Mouse (Mus musculus): Measurements from ENCODE around the gene Amotl1. TPM values are rescaled to one million over a fixed set of nuclear protein-coding genes. Genes with fewer than 3 reads are reported as not detected.
"Not testable (repeated sequence)": the region's sequence is repeated elsewhere in the genome, so short reads cannot be mapped to it uniquely, and the experiment has no call there.

Amotl1 gene
- polyA plus RNA-seq (2015; fragmentation: Nextera tagmentation; extraction: Ambion mirVana): 6.6 and 7.9 TPM in 2 replicates

DNA sequence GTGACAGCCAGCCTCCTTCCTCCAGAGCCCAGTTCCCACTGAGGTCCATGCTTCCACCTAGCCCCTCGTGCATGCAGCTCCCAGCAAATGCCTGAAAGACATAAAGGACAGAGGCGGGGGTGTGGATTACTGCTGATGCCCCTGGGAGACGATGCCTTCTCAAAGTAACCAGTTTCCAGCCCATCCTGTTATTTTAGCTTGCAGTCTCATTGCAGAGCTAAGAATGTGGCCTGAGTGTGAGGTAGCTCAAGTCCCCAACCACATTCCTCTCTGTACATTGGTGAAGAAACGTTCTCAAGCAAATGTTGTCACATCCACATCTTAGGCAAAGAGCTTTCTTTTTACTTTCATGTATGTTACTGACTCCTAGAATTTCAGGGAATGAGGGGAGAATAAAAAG, at the start of gene Amotl1:
Gene Amotl1, minus strand, starts transcription at position 101 of the 400 bp plus-strand sequence.
- no peak for DNase-seq (ENCODE audit: low spot score)

DNA sequence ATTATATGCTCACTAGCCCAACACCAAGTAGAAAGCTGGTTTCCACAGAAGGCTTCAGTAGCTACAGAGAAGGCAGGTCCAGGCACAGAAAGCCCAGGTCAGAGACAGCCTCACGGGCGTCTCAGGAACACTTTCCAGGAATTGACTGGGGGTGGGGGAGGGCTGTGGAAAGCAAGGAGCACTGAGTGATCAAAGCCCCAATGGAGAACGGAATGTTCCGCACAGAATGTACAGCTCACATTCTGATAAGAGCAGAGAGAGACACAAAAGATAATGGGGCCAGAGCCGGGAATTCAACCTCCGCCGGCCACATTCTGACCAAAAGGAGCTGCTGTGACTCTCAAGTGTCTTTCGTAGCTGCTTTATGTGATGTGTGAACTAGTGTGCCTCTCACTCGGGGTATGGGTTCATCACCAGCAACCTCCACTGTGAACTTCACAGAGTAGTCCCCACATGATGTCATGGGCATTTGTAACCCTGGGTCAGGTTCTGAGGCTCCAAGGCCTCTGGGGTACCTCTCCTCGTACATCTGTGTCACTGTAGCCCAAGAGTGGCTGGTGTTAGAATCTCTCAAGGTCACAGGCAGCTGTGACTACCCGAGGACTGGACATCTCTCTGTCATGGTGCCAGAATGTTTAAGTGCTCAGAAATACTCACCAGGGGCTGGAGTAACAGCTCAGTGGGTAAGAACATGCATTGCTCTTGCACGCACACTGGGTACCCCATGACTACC, 44.7 kb upstream of the Amotl1 start:
- no peak for DNase-seq (ENCODE audit: low spot score)

DNA sequence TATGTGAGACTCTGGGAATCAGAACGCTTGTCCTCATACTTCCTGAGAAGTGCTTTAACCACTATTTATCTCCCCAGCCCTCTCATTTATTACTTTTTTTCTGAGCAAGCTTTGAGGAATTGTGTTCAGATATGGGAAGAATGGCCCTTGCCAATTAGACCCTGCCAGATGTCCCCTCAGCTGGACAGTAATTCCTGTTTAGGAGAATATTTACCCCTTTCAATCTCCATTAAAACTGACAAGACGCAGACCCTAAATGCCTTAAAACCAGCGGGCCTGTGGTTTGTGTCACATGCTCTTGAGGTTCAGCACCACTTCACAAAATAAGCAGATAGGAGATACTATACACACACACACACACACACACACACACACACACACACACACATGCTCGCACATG, 39.5 kb upstream of the Amotl1 start:
- DNase-seq (ENCODE audit: low spot score): no peak

DNA sequence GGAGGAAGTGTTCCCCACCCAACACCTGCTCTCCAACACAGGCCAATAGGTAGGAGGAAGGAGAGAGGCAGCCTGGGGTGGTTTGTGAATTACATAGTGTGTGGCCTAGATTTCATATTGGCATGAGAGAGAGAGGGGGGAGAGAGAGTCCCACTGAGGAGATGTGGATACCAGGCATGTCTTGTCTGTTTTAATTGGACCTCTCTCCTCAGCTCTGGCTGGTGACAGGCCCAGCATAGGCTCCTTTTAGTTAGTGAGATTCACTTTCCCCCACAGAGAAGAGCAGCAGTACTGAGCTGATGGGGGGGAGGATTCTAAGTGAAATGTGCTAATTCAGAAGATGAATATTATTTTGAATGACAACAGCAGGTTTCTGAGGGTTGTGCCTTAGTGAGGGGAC, 37.9 kb upstream of the Amotl1 start:
- no peak for DNase-seq (ENCODE audit: low spot score)

DNA sequence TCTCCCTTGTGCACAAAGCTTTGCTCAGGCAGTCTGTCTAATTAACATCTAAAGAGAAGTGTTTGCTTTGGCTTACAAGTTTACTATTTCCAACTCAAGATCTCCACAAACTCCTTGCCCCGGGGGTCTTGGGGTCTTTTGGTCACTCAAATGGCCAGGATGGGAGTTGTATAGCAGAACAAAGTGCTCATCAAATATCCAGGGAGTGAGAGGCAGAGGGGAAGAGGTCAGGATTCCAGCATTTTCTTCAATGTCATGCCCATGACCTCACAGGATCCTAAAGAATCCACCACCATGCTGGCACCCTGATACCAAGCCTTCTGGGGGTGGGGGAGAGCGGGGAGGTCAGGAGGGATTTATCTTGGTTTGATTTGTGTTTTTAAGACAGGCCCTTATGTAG, 35.7 kb upstream of the Amotl1 start:
- no peak for DNase-seq (ENCODE audit: low spot score)

DNA sequence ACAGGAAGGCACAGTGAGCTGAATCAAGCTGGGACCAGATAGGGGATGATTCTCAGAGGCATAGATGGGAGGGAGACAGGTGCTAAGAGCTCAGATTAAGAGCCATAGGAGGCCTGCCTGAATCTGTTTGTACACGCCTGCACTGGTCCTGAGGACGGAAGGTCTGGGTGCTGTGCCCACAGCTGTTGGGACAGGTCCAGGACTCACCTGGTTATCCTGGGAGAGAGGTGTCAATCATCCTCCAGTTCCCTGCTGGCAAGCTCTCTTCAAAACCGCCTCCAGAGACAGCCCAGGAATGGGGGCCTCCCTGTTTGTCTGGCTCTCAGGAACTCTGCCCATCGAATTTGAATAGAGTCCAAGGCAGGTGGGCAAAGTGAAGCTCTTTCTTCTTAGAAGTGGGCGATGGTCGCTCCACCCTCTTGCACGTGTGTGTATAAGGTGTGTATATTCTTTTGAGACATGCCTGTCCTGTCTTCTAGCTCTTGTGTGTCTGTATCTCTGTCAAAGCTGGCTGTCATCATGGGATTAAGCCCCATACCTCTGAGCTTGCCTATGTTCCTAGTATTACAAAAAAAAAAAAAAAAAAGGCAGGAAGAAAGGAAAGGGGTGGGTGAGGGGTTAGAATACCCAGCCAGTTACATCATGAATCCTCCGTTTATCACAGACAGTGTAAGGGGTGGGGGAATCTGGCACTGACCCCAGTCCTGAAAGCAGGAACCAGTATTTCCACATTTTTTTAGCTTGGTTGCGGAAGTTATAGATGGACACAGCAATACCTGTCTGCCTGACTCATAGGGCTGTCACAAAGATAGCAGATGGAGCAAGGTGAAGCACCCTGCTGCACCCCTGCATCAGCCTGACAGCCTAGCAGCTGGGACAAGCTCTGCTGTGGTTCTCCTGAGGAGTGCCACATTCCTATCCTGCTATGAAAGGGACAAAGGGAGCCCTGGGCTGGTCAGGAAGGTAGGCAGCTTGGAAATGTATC, 31.1 kb upstream of the Amotl1 start:
- DNase-seq (ENCODE audit: low spot score): no peak

DNA sequence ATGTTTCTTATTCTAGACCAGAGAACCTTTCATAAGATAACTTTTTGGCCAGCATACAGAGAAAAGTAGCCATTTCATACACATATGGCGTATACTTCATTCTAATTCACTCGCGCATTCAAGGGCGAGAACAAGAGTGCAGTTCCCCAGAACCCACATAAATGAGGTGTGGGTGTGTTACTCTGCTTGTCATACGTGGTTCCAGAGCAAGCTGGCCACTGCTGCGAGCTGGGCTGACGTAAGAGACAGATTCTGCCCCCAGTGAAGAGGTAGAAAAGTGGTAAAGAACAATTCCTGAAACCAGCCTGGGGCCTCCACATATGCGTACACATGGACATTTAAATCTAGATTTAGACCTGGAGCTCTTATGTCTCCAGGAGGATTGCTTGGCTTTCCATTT, 29.6 kb upstream of the Amotl1 start:
- DNase-seq (ENCODE audit: low spot score): no peak

DNA sequence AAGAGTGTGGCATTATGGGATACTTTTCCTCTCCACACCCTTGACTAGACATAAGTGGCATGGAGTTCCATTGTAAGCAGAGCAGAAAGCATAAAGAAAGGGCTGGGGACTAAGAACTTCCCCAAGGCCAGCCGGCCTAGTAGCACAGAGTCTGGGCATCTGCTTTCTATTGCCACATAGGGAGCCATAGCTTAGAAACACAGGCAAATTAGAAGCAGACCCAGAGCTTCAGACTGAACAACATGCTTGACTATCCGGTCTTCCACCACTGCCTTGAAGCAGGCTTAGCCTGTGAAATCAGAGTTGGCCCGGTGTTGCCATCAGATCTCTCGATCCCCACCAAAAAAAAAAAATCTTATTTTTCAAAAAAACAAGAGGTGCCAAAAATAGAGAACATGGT, 28.3 kb upstream of the Amotl1 start:
- no peak for DNase-seq (ENCODE audit: low spot score)

DNA sequence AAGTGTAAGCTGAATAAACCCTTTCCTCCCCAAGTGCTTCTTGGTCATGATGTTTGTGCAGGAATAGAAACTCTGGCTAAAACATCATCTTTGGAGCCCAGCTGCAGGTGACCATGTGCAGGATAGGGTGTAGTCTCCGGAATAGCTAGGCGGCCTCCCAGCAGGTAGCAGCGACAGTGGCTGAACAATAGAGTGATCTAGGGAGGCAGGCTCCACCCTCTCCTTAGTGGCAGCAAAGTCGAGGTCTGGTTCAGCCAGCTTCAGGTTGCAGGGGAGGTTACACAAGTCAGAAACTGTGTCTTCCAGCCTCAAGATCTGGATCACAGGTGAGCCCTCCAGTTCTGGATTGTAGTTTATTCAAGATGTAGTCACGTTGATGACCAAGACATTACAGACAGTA, 27.1 kb upstream of the Amotl1 start:
- not testable (repeated sequence) for DNase-seq (ENCODE audit: low spot score)

DNA sequence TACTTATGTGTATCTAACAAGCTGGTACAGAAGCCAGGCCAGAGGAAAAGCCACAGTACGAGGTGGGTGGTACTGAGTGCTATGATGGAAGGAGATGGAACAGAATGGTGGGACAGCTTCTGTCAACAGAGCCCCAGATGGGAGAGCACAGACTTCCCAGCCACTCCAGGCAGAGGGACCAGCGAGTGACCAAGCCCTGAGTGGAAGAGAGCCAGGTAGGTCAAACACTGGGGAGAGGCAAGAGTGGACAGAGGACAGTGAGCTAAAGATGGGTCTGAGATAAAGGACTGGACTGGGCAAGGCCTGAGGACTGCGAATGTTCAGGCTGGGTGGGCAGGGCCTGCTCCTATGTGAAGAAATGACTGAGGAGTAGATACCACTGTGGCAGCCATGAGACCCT, 23.5 kb upstream of the Amotl1 start:
- DNase-seq (ENCODE audit: low spot score): no peak

DNA sequence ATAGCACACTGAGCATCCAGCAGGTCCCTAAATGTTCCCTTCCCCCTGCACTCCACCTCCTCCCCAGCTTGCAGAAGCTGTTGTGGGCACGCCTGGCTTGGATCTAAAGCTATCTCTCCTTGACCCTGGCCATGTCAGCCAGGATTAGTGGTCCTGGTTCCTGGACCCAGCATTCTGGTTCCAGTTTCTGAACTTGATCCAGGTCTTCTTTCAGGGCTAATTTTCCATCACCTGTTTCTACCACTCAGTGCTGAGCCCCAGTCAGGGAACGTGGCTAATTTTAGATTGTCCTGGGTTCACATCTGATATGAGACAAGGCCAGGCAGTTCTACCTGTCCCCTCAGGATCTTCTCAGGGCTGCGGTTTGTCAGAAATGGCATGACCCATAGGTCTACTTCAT, 21.2 kb upstream of the Amotl1 start:
- no peak for DNase-seq (ENCODE audit: low spot score)

DNA sequence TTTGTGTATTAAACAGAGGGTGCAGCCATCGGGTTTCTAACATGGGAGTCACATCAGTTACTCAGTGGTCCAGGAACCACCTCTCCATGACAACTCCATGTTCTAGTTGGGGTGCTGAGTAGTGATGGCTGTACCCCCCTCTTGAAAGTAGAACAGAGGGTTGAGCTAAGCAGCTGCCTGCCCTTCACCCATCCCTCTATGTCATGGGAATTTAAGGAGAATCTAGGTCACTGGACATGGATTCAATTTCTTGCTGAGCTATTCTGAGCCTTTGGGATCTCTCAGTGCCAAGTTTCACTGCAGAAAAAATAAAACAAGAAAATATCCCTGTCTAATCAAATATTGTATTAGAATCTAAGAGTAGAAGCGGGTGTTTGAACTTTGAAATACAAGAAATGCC, 18.7 kb upstream of the Amotl1 start:
- DNase-seq (ENCODE audit: low spot score): no peak

DNA sequence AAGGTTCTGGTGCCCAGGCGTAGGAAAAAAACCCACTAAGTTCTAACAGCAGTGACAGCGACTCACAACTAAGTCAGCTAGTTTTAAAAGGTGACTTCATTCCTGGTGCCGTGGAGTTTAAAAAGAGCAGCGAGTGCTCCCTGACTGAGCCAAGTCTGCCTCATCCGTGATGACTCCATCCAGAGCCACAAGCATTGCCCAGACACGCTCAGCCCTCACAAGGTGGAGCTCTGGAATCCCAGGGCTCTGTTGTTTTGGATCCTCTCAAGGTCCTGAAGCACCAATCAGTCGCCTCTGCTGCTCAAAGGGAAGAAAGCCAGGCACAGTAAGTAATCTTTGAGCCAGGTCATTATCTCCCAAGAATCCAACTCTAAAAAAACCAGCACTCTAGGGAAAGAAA, 18.0 kb upstream of the Amotl1 start:
- DNase-seq (ENCODE audit: low spot score): no peak

DNA sequence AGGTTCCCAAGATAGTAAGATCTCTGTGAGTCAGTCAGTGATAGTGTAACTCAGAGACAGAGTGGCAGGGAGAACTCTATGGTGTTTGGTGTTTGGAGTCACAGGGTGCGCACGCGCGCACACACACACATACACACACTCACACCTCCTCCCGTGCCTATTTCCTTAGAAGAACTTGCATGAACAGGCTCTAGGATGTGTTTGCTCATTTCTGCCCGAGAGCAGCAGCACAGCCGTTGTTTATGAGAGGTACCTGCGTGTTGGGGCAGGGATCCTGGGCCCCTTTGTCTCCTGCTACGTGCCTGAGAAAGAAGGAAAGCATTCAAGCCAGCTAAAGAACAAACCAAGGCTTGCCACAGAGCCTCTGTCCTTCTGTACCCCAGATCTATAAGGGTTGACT, 17.3 kb upstream of the Amotl1 start:
- DNase-seq (ENCODE audit: low spot score): no peak

DNA sequence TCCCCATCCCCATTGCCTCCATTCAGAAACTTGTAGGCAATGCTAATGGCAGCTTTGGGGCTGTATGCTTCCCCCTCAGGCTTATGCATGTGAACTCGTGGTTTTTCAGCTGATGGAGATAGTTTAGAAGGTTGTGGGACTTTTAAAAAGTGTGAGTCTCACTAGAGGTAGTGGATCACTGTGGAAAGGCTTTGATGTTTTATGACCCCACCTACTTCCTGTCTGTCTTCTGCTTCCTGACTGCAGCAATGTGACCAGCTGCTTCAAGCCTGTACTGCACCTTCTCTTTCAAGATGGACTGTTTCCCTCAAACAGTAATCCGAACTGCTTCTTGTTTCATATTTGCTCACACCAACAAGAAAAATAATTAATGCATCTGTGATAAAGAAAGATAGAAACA, 13.1 kb upstream of the Amotl1 start:
- peak; percentile 33 for DNase-seq (ENCODE audit: low spot score)

DNA sequence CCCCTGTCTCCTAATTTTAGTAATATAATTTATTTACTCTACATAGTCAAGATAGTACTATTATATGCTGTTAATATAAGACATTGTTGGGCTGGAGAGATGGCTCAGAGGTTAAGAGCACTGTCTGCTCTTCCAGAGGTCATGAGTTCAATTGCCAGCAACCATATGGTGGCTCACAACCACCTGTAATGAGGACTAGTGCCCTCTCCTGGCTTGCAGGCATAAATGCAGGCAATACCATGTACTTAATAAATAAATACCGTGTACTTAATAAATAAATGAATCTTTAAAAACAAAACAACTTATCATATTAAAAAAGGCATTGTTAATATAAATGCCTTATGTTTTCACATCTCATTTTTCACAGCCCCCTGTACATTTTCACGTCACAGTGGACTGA, 9.2 kb upstream of the Amotl1 start:
- DNase-seq (ENCODE audit: low spot score): no peak

DNA sequence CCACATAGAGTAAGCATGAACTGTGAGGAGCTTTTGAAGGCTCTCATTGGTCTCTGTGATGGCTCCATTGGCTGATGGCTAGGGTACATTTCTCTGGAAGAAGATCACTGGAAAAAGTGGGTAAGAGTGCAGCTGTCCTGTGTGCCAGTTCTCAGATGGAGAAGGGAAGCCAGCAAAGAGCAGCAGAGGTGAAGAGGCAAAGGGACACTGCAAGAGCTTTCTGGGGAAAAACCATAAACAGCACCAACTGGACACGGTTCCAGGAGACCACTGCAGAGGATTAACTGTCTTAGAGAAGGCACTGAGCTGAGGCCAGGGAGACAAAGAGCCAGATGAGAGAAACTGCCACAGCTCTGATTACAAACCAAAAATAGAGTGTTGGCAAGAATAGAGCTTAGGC, 7.9 kb upstream of the Amotl1 start:
- DNase-seq (ENCODE audit: low spot score): no peak

DNA sequence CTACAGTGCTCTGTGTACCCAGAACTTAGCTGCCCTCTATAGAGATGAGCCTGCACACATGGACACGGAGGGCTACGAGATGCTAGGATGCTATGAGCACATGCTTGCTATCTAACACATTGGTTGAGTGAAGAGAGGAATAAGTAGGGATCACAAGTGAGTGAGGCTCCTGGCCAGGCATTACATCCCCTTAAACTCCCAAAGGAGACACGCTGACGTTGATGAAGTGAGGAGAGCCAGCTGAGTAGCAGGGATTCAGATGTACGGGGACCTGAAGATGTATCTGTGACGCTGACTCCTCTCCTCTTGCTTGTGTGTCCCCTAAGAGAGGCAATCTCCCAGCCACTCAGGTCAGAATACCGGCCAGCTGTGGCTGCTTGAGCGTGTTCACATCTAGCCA, 3.0 kb upstream of the Amotl1 start:
- no peak for DNase-seq (ENCODE audit: low spot score)

DNA sequence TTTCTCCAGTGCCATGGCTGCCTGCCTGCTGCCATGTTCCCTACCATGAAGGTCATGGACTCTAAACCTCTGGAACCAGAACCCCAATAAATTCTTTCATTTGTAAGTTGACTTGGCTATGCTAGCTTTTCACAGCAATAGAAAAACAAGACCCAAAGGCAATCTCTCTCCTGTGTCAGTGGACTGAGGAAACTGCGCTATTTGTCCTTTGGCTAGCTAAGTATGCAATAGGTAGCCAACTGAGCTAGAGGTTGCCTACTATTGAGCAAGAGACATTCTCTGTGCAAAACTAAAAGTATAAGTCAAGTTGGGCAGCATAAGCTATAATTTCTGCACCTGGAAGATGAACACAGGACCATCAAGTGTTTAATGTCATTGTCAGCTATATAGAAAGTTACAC, 1.8 kb upstream of the Amotl1 start:
- DNase-seq (ENCODE audit: low spot score): no peak

DNA sequence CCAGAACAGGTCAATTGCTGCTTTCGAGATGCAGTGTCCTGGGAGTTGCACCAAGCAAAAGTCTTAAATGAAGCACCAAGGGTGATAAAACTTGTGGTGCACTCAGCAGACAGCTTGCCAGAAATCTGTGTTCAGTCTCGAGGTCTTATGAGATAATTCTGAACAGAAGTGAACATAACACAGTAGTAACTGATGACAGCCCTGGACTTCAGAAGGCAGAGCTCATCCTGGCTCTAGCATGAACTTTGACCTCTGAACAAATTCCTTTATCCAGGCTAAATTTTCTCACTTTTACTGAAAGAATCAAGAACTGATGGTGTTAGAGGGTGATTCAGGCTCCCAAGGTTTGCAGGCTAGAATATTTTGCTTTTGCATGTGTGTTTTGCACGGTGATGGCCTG, 1.2 kb upstream of the Amotl1 start:
- no peak for DNase-seq (ENCODE audit: low spot score)

DNA sequence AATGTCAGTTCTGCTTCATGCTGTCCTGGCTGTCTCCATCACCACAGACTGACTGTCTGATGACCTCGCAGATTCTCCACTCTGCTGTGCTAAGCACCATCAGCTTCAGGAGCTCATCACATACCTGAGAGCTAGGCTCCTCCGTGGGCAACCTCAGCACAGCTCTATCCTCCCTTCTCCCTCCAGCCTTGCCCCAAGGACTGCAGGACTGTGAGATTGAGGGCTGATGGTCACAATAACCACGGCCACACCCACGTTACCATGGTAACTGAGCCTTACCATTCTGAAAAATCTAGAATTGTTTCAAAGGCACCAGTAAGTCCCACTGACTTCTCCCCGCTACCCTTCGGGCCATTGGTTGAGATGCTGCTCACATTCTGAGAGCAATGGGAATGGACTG, 1.5 kb downstream of the Amotl1 start:
- DNase-seq (ENCODE audit: low spot score): no peak

DNA sequence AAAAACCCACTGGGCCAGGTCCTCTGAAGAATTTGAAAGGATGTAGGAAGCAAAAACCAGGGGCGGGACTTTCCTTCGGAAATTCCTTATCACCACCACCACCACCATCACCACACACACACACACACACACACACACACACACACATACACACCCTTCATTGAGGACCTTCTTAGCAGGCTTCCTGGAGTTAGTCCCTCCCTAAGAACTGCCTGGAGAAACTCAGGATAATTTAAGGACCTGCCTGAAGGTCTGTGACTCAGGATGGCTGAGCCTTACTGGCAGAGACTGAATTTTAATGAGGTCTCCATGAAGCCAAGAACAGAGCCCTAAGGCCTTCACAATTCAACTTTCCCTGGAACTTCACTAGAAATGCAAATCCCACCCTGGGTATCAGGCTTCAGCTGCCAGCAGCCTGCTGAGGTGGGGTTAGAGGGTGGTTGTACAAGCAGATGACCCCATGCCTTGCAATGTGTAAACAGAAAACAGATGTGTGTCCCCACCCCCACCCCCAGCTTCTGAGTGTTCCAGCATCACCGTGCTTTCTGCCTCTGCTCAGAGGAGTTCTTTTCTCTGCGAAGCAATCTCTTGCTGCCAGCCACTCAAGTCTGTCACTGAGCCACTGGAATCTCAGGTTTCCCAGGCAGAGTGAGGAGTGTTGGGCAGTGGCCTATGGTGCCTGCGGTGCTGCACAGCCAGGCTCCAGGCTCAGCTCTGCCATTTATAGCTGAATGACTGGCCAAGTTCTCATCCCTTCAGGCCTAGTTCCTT, 2.4 kb downstream of the Amotl1 start:
- no peak for DNase-seq (ENCODE audit: low spot score)

Measured in thymus, postnatal 0 days (tissue).